Mouse (Mus musculus) MEL (cell line): Measurements from ENCODE around the gene Fv1.

Experiments
- CTCF ChIP-seq, 3 experiments: IDR thresholded peaks in 2 of 3; conservative IDR thresholded peaks in 1 of 3; 2 replicates each; pipeline ENCODE4 v1.5.1; 2011 to 2012; ENCODE audit warnings: low read length in 3 of 3, low read depth in 2 of 3, mild to moderate bottlenecking in 2 of 3, improper control_type of control experiment in 1 of 3, inconsistent platforms in 1 of 3, mixed read lengths in 1 of 3, moderate library complexity in 1 of 3; ENCODE audit not compliant: control insufficient read depth in 1 of 3, insufficient read depth in 1 of 3, poor library complexity in 1 of 3, severe bottlenecking in 1 of 3
- E2F4 ChIP-seq: IDR thresholded peaks from 2 replicates; pipeline ENCODE4 v1.6.1; 2011; ENCODE audit warnings: low read depth, low read length, improper control_type of control experiment, borderline replicate concordance
- MAX ChIP-seq: IDR thresholded peaks from 2 replicates; pipeline ENCODE4 v1.6.1; 2011; ENCODE audit warnings: low read length, improper control_type of control experiment
- MAZ ChIP-seq: IDR thresholded peaks from 2 replicates; pipeline ENCODE4 v1.6.1; 2012; ENCODE audit warnings: low read depth, mild to moderate bottlenecking, inconsistent platforms, low read length, improper control_type of control experiment
- MYC ChIP-seq: IDR thresholded peaks from 2 replicates; pipeline ENCODE4 v1.6.1; 2011; ENCODE audit warnings: low read depth, mild to moderate bottlenecking, low read length, improper control_type of control experiment, moderate library complexity
- RAD21 ChIP-seq: IDR thresholded peaks from 2 replicates; pipeline ENCODE4 v1.6.1; 2011; ENCODE audit warnings: mild to moderate bottlenecking, low read depth, low read length, improper control_type of control experiment
- SIN3A ChIP-seq: IDR thresholded peaks from 2 replicates; pipeline ENCODE4 v1.6.1; 2012; ENCODE audit warnings: low read length, improper control_type of control experiment, inconsistent platforms
- USF1 ChIP-seq: IDR thresholded peaks from 2 replicates; pipeline ENCODE4 v1.6.1; 2014; ENCODE audit warnings: low read depth, mild to moderate bottlenecking, inconsistent platforms, low read length, improper control_type of control experiment, moderate library complexity

- TF ChIP-seq CTCF (IDR thresholded peaks at IDR 0.05 in 2 of 3, conservative IDR thresholded peaks at IDR 0.05 in 1 of 3; ENCODE audit: control insufficient read depth in 1 of 3, insufficient read depth in 1 of 3, low read depth in 2 of 3, low read length in 3 of 3, poor library complexity in 1 of 3, severe bottlenecking in 1 of 3): no peak
- no peak for TF ChIP-seq SIN3A
- no peak for TF ChIP-seq MAX
- no peak for TF ChIP-seq MYC
- no peak for TF ChIP-seq MAZ
- no peak for TF ChIP-seq E2F4
- no peak for TF ChIP-seq RAD21
- no peak for TF ChIP-seq USF1
These were observed 31.7 kb downstream of the Fv1 start for GRCm38 (mm10) chr4:147900452-147900851.
